Mouse (Mus musculus) stomach, postnatal 0 days (tissue): ENCODE results near the gene Dnaic2.

ENCODE experiments used
- CTCF ChIP-seq: IDR thresholded peaks from 2 replicates; pipeline ENCODE4 v1.5.1; 2016; ENCODE audit warnings: antibody characterized with exemption, low read depth, mild to moderate bottlenecking, moderate library complexity
- EP300 ChIP-seq: optimal IDR thresholded peaks from 2 replicates; pipeline ENCODE3; 2016; ENCODE audit warnings: antibody characterized with exemption

DNA sequence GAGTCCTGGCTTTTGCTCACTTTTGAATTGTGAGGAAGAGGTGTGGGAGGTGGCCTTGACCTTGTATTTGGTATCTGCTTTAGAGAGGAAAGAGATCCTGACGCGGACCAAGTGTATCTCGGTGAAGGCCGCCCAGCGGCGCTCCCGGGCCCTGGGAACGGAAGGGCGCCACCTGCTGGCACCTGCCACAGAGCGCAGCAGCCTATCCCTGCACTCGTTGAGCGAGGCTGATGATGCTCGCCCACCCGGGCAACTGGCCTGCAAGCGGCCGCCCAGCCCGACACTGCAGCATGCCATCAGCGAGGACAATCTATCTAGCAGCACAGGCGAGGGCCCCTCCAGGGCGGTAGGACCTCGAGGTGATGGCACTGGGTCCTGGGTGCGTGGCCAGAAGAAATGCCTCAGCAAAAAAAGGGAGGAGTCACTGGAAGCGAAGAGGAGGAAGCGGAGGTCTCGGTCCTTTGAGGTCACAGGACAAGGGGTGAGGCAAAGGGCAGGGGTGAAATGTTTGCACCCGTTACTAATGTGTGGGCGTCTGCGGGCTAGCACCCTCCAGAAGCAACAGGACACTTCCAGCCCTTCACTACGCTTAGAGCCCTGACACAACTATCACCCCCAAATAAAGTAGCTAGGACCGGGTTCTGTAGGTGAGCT is 62.0 kb downstream of the Dnaic2 start:
- TF ChIP-seq CTCF: peak; percentile 96
- TF ChIP-seq EP300: no peak
